Mouse (Mus musculus) megakaryocyte, embryonic 14.5 days (primary cell): ENCODE results near the gene Ice2.

ENCODE experiments used
- FLI1 ChIP-seq: IDR thresholded peaks from 2 replicates; pipeline ENCODE4 v1.6.1; 2012; ENCODE audit warnings: low read length, inconsistent platforms, mixed read lengths
- GATA1 ChIP-seq: IDR thresholded peaks from 3 replicates; pipeline ENCODE4 v1.6.1; 2012; ENCODE audit warnings: mixed read lengths, low read length, inconsistent platforms, borderline replicate concordance

- no peak for TF ChIP-seq GATA1
- TF ChIP-seq FLI1: no peak
Measured at GRCm38 (mm10) chr9:69455391-69455790, 57.7 kb downstream of the Ice2 start.
